Mouse (Mus musculus) liver, adult (tissue): ENCODE results near the gene Pbx1.

Source experiments
- GATA4 ChIP-seq: IDR thresholded peaks from 2 replicates; pipeline ENCODE4 v1.6.1; 2014; ENCODE audit warnings: mild to moderate bottlenecking, low read length; ENCODE audit not compliant: insufficient replicate concordance

Gene Pbx1

DNA sequence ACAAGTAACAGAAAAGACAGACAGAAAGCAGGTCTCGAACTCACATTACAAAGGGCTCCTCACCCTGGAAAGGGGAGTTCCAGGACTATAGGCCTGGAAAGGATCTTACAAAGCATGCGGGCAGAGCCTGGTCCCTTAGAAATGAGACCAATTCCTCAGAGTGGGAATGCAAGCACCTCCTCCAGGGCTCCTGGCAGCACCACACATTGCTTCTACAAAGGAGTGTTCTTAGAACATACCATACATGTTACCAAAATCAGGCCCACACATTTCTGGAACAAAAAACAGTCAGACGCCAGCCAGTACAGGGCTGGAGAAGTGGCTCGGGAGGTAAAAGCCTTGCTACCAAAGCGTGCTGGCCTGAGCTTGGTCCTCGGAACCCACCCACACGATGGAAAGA lies 24.1 kb downstream of the Pbx1 start:
- no peak for TF ChIP-seq GATA4

DNA sequence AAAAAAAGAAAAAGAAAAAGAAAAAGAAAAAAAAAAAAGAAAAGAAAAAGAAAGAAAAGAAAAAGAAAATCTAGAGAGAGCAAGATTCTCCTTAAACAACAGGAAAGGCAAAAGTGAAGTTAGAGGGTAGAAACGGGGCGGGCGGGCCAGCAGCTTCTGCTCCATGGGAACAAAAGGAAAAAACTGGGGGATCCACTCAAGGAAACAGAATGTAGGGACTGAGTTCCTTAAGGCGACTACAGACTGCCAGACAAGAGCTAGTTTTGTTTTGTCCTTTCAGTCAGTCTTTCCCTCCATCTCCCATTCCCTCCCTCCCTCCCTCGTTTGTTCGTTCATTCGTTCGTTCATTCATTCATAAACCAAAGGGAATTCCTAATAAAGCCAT lies 25.8 kb downstream of the Pbx1 start:
- no peak for TF ChIP-seq GATA4

- TF ChIP-seq GATA4 = no peak
Measured at GRCm38 (mm10) chr1:168405645-168406290, 26.3 kb downstream of the Pbx1 start.

- TF ChIP-seq GATA4 = no peak
Measured at GRCm38 (mm10) chr1:168403529-168403928, 28.5 kb downstream of the Pbx1 start.

GRCm38 (mm10) chr1:168402683-168403082 lies 29.4 kb downstream of the Pbx1 start:
- TF ChIP-seq GATA4 = no peak

GRCm38 (mm10) chr1:168395523-168396159 lies 36.4 kb downstream of the Pbx1 start:
- TF ChIP-seq GATA4 = no peak

- TF ChIP-seq GATA4 = no peak
Measured at GRCm38 (mm10) chr1:168394535-168394934, 37.5 kb downstream of the Pbx1 start.

DNA sequence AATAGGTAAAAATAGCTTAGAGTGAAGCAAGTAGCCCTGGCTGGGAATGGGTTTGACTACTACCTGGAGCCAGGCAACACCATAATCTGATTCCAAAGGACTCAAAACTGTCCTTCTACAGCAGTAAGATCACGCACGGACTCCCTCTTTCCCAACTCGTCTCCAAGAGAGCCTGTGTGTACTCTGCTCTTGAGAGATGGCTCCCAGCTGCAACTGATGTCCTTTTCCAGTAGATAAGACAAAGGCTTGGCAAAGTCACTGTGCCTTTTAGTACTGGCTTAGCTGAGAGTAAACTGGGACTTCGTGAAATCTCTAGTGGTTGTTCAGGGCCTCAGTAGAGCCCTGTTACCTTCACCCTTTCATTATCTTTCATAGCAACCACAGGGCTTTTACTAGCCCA lies 38.6 kb downstream of the Pbx1 start:
- no peak for TF ChIP-seq GATA4

- TF ChIP-seq GATA4 = no peak
Measured at GRCm38 (mm10) chr1:168392500-168392853, 39.6 kb downstream of the Pbx1 start.

DNA sequence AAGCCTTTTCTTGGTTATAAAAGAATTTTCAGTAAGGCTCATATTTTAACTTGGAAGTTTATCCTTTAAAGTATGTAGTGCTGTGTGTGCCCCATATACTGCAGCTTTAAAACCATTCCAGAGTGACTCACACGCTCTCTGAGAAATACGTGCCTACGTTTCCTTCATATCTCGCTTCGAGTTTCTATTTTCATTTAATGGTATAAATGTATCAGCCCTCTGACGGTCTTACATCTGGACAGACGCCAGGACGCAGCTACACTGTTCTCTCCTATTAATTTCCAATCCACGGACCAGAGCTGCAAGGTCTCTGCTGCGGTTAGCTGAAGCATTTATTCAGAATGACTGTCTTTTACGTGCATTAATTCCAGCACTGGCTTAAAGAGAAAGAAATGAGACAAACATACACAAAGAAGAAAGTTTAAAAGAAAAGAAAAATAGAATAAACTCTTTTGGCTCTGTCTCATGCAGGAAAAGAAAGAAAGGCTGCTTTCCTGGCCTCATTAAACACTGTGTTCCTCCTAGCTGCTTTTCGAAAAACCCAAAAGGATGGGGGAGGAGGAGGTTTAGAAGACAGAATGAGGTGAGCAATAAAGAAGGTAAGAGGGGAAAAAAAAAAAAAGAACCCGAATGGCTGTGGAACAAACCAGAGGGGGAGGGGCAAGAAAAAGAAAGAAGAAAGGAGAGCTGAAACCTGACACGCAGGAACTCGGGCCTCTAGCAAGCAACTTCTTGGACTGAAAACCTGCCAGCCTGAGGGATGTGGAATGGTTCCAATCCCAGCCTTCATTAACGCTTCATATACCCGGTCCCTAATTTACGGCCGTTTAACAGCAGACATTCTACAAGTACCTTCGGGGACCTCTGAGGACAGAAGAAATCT lies 40.2 kb downstream of the Pbx1 start:
- no peak for TF ChIP-seq GATA4

- TF ChIP-seq GATA4 = no peak
Measured at GRCm38 (mm10) chr1:168390748-168391147, 41.3 kb downstream of the Pbx1 start.

- TF ChIP-seq GATA4 = no peak
Measured at GRCm38 (mm10) chr1:168386159-168386558, 45.9 kb downstream of the Pbx1 start.

DNA sequence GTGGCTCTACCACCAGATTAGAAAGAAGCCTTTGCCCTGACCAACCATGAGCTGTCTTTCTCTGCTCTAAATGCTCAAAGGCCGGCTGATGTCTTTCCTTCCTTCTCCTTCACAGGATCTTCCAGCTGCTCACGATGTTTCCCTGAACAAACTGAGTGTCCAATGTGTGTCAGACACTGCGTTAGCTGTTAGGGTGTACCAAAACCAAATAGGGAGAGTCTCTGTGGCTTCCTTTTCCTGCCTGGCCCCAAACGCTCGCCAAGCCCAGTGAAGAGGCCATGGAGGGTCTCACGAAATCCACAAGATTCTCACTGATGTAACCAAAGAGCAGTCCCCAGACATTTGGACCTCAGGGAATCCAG lies 47.5 kb downstream of the Pbx1 start:
- no peak for TF ChIP-seq GATA4

GRCm38 (mm10) chr1:168383832-168384593 lies 48.1 kb downstream of the Pbx1 start:
- TF ChIP-seq GATA4 = no peak

GRCm38 (mm10) chr1:168382823-168383157 lies 49.3 kb downstream of the Pbx1 start:
- TF ChIP-seq GATA4 = no peak
